8 mouse cellular contexts compared by ENCODE assay signal in genomic region chr5:141241645-141242284, GRCm38 (mm10). TPM values are rescaled to one million over a fixed set of nuclear protein-coding genes. Genes with fewer than 3 reads are reported as not detected.
DNase-seq lines count a peak whose midpoint lies in the region; ATAC-seq and TF ChIP-seq lines count a peak whose summit lies in the region.

No protein-coding gene starts in this region.

- TF ChIP-seq CTCF in thymus, adult 2 months (IDR thresholded peaks at IDR 0.05; ENCODE audit: borderline replicate concordance, control insufficient read depth, extremely low read depth, insufficient read depth, low read length, poor library complexity) = no peak

- TF ChIP-seq POLR2A in thymus, adult 2 months (IDR thresholded peaks at IDR 0.05; ENCODE audit: control insufficient read depth, extremely low read depth, insufficient read depth, low read length, poor library complexity) = no peak

- peaks cover 13% of the 10 kb centered on the region for H3K4me1 ChIP-seq in thymus, adult 2 months (replicated peaks; ENCODE audit: control insufficient read depth, insufficient read depth, low read length)
- H3K4me1 ChIP-seq in heart, embryonic 16.5 days (ENCODE audit: control insufficient read depth, insufficient read depth, low read length) = peaks cover 30% of the 10 kb centered on the region
- H3K4me1 ChIP-seq in liver, embryonic 16.5 days (ENCODE audit: control insufficient read depth, low read depth, low read length) = no peaks in the 10 kb centered on the region

- peak overlapping the region; percentile 81 for H3K9ac ChIP-seq in heart, embryonic 16.5 days (ENCODE audit: low read length)
- peak overlapping the region; percentile 62 for H3K9ac ChIP-seq in liver, embryonic 16.5 days (ENCODE audit: low read depth, low read length)

- H3K27me3 ChIP-seq in thymus, adult 2 months (ENCODE audit: control insufficient read depth, insufficient read depth, low read length) = peaks cover 22% of the 10 kb centered on the region; the same call in 1 of the 2 replicates
- H3K27me3 ChIP-seq in heart, embryonic 16.5 days (ENCODE audit: control insufficient read depth, insufficient read depth, low read length) = peaks cover 11% of the 10 kb centered on the region
- peaks cover 45% of the 10 kb centered on the region for H3K27me3 ChIP-seq in liver, embryonic 16.5 days (ENCODE audit: control insufficient read depth, insufficient read depth, low read depth, low read length)

- H3K9me3 ChIP-seq in heart, embryonic 16.5 days (replicated peaks; ENCODE audit: control insufficient read depth, low read length) = no peaks in the 10 kb centered on the region
- no peaks in the 10 kb centered on the region for H3K9me3 ChIP-seq in liver, embryonic 16.5 days (replicated peaks; ENCODE audit: control insufficient read depth, low read length)

- no peak overlapping the region for H3K27ac ChIP-seq in thymus, adult 2 months (ENCODE audit: control insufficient read depth, insufficient read depth, low read length)
- H3K27ac ChIP-seq in heart, embryonic 16.5 days (ENCODE audit: low read length) = peak overlapping the region; percentile 58
- no peak overlapping the region for H3K27ac ChIP-seq in liver, embryonic 16.5 days (ENCODE audit: low read length)

- H3K36me3 ChIP-seq in thymus, adult 2 months (ENCODE audit: control insufficient read depth, insufficient read depth, low read length) = no peaks in the 10 kb centered on the region
- H3K36me3 ChIP-seq in heart, embryonic 16.5 days (ENCODE audit: control insufficient read depth, insufficient read depth) = no peaks in the 10 kb centered on the region
- H3K36me3 ChIP-seq in liver, embryonic 16.5 days (ENCODE audit: control insufficient read depth, insufficient read depth) = no peaks in the 10 kb centered on the region

- peak overlapping the region; percentile 94 for H3K4me2 ChIP-seq in heart, embryonic 16.5 days (ENCODE audit: low read depth, low read length)
- H3K4me2 ChIP-seq in liver, embryonic 16.5 days (ENCODE audit: low read depth, low read length) = peak overlapping the region; percentile 64

- peak; percentile 13 for DNase-seq in gastrocnemius, postnatal 10 days
- no peak for DNase-seq in gastrocnemius, adult 18-20 months (ENCODE audit: low spot score)
- DNase-seq in thymus, adult 2 months = peak; percentile 4
- DNase-seq in thymus, postnatal 0 days (ENCODE audit: low spot score) = no peak
- DNase-seq in retina, postnatal 1 day = no peak
- no peak for DNase-seq in urinary bladder, postnatal 10 days (ENCODE audit: low spot score)

- 4% methylated on average over 82 of the region's 82 CpGs for WGBS in thymus, adult 2 months
- under 1% methylated on average over 64 of the region's 82 CpGs for WGBS in heart, embryonic 16.5 days
- 1% methylated on average over 44 of the region's 82 CpGs for WGBS in liver, embryonic 16.5 days (ENCODE audit: insufficient replicate concordance)

- peak overlapping the region; percentile 42 for H3K4me3 ChIP-seq in thymus, adult 2 months (ENCODE audit: control insufficient read depth, insufficient read depth, low read length)
- H3K4me3 ChIP-seq in heart, embryonic 16.5 days (ENCODE audit: low read length) = peak overlapping the region; percentile 67
- H3K4me3 ChIP-seq in liver, embryonic 16.5 days (ENCODE audit: low read depth, low read length) = peak overlapping the region; percentile 60

- peak; percentile 39; the same call in 1 of the 2 replicates for ATAC-seq in heart, embryonic 16.5 days (replicated peaks; ENCODE audit: extremely low read depth, insufficient read depth, low FRiP score)
- ATAC-seq in liver, embryonic 16.5 days (ENCODE audit: low read depth) = peak; percentile 15

RNA-seq across cellular contexts. Expression of gene Sdk1, which starts 0.5 kb away (rescaled TPM):
- 1 to 10 TPM; 5.1 to 5.8 TPM for total RNA-seq in gastrocnemius, postnatal 10 days (2021)
- total RNA-seq in gastrocnemius, adult 18-20 months (2021) = 1 to 10 TPM in 1 of 2 experiments, under 1 TPM in 1; 0.89 to 1.2 TPM
- 1.4 and 1.6 TPM in 2 replicates for polyA plus RNA-seq in thymus, adult 2 months (2012; rRNA removed)
- 0.51 and 0.55 TPM in 2 replicates for polyA plus RNA-seq in thymus, postnatal 0 days (2015; fragmentation: Nextera tagmentation; extraction: Ambion mirVana)
- 1.3 and 1.7 TPM in 2 replicates for polyA plus RNA-seq in heart, embryonic 16.5 days (2015; fragmentation: Nextera tagmentation; extraction: Ambion mirVana)
- polyA plus RNA-seq in liver, embryonic 16.5 days (2015; fragmentation: Nextera tagmentation; extraction: Ambion mirVana) = 0.22 and 0.23 TPM in 2 replicates

Comparison
In these comparisons a context has a peak if more than half of its experiments do, and no peak if none do; other contexts are left out.
1. DNase-seq: peak in gastrocnemius, postnatal 10 days (single experiment) and thymus, adult 2 months (single experiment); none in gastrocnemius, adult 18-20 months (single experiment), thymus, postnatal 0 days (single experiment), retina, postnatal 1 day (single experiment) and urinary bladder, postnatal 10 days (single experiment).
2. Peak in every context shown above with its lines, with median percentiles within 50 percentile points of each other: H3K4me3 ChIP-seq.